Mouse (Mus musculus): ENCODE data around the gene Lmx1b. TPM values are rescaled to one million over a fixed set of nuclear protein-coding genes. Genes with fewer than 3 reads are reported as not detected.

The Lmx1b gene
- 8.3 and 10.8 TPM in 2 replicates for polyA plus RNA-seq (2012; rRNA removed)

DNA sequence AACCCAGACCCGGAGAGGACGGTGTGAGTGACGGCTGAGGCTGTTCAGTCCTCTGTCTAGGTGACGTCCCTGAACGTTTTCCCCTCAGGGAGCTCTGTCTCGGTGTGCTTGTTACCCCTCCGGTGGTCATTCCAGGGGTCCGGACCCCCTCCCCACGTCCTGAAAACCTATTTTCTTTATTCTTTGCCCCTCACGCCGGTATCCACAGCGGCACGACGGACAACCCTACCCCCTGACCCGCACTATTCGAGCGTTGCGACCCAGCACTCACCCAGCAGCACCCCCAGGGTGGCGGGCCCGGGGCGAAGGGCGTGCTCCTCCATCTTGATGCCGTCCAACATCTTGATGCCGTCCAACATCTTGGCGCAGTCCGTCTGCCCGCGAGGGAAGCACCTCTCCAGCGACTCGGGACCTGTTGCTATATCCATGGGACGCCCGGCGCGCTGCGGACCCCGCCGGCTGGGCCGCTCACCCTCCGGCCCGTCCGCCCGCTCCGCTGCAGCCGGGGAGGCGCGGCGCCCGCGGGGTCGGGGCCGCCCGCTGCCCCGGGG lies at the start of gene Lmx1b:
Gene Lmx1b, minus strand, starts transcription at position 341 of the 551 bp plus-strand sequence.

Other genes starting within 250 kb of the Lmx1b start
- 20.0 and 23.6 TPM in 2 replicates for gene Zbtb34, start 209.2 kb downstream of the Lmx1b start, polyA plus RNA-seq (2012; rRNA removed)
- 18.2 and 20.5 TPM in 2 replicates for gene Zbtb43, start 172.0 kb downstream of the Lmx1b start, polyA plus RNA-seq (2012; rRNA removed)
- gene Mvb12b, start 247.4 kb upstream of the Lmx1b start, polyA plus RNA-seq (2012; rRNA removed): 81.9 and 93.4 TPM in 2 replicates

All from central nervous system, embryonic 14 days (tissue).